Mouse (Mus musculus) forebrain, embryonic 15.5 days (tissue): ENCODE data around the gene Bicral. TPM values are rescaled to one million over a fixed set of nuclear protein-coding genes. Genes with fewer than 3 reads are reported as not detected.
A peak's percentile ranks its signal among the peaks of the same experiment; 100 is the strongest.

Experiments
- ATAC-seq: fragments of 200-750 bp; cut with Nextera tagmentation; replicated peaks from 2 replicates; pipeline ENCODE4 v1.8.0; 2017; ENCODE audit warnings: mild to moderate bottlenecking, moderate TSS enrichment, moderate library complexity
- H3K27ac ChIP-seq: fragments of 300-500 bp; sonication (generic); replicated peaks from 2 replicates; pipeline ENCODE4 v1.5.1; 2015; ENCODE audit warnings: mild to moderate bottlenecking, inconsistent platforms
- H3K27me3 ChIP-seq: fragments of 300-500 bp; sonication (generic); 2 replicates; pipeline ENCODE4 v1.6.1; 2015; ENCODE audit warnings: inconsistent platforms
- H3K36me3 ChIP-seq: fragments of 300-500 bp; sonication (generic); 2 replicates; pipeline ENCODE4 v1.6.1; 2015; ENCODE audit warnings: mild to moderate bottlenecking, inconsistent platforms
- H3K4me1 ChIP-seq: fragments of 300-500 bp; sonication (generic); 2 replicates; pipeline ENCODE4 v1.6.1; 2015; ENCODE audit warnings: inconsistent platforms
- H3K4me2 ChIP-seq: fragments of 300-500 bp; sonication (generic); replicated peaks from 2 replicates; pipeline ENCODE4 v1.6.1; 2015; ENCODE audit warnings: mild to moderate bottlenecking, inconsistent platforms
- H3K4me3 ChIP-seq: fragments of 300-500 bp; sonication (generic); 2 replicates; pipeline ENCODE4 v1.5.1; 2015; ENCODE audit warnings: mild to moderate bottlenecking, inconsistent platforms
- H3K9ac ChIP-seq: fragments of 300-500 bp; sonication (generic); replicated peaks from 2 replicates; pipeline ENCODE4 v1.6.1; 2015; ENCODE audit warnings: mild to moderate bottlenecking, inconsistent platforms
- H3K9me3 ChIP-seq: fragments of 300-500 bp; sonication (generic); 2 replicates; pipeline ENCODE4 v1.6.1; 2016; ENCODE audit warnings: inconsistent platforms
- WGBS: fragments of 180-500 bp; shearing (Covaris S2); methylation state at CpG from one replicate; pipeline ENCODE4 v1.1.7; 2015; ENCODE audit warnings: mixed read lengths; 5-methylcytosine and 5-hydroxymethylcytosine counted together
- polyA plus RNA-seq: library from polyadenylated mRNA; unstranded; fragments of >200 nt; fragmentation: Nextera tagmentation; extraction: Ambion mirVana; gene quantifications from 2 replicates; pipeline ENCODE4 v1.2.1, GENCODE M21; 2015

Bicral gene
- polyA plus RNA-seq, 1 experiment from 2014 or later, result 9.2 TPM

DNA sequence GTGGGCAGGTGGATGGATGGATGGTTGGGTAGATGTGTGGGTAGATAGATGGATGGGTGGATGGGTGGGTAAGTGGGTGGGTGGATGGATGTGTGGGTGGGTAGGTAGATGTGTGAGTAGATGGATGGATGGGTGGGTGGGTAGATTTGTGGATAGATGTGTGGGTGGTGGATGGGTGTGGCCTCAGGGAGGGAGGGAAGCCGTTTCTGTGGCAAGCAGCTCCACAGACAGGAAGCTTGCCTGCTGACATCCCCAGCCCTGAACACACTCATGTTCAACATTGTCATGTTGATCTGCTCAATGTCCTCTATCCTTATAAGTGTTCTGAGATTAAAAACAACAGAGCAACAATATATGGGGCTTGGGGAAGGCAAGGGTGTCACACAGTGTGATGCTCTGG, 12.6 kb upstream of the Bicral start:
- ATAC-seq, result no peak
- H3K27ac ChIP-seq, result no peak overlapping the region
- no peaks in the 10 kb centered on the region for H3K36me3 ChIP-seq
- no peaks in the 10 kb centered on the region for H3K4me1 ChIP-seq
- H3K4me3 ChIP-seq, result no peak overlapping the region
- 79% methylated on average over 1 of the region's 1 CpGs for WGBS
- no peak overlapping the region for H3K9ac ChIP-seq
- no peak overlapping the region for H3K4me2 ChIP-seq
- H3K9me3 ChIP-seq, result no peaks in the 10 kb centered on the region
- H3K27me3 ChIP-seq, result no peaks in the 10 kb centered on the region

- Histone ChIP-seq H3K27ac (no peak overlapping the region), H3K4me2 (no peak overlapping the region), H3K27me3 (no peaks in the 10 kb centered on the region), H3K9me3 (no peaks in the 10 kb centered on the region), H3K4me3 (no peak overlapping the region), H3K36me3 (no peaks in the 10 kb centered on the region), H3K4me1 (no peaks in the 10 kb centered on the region), H3K9ac (no peak overlapping the region)
- WGBS, result 94% methylated on average over 5 of the region's 5 CpGs
- no peak for ATAC-seq
Observed at GRCm38 (mm10) chr17:46870204-46870798, 12.0 kb upstream of the Bicral start.

DNA sequence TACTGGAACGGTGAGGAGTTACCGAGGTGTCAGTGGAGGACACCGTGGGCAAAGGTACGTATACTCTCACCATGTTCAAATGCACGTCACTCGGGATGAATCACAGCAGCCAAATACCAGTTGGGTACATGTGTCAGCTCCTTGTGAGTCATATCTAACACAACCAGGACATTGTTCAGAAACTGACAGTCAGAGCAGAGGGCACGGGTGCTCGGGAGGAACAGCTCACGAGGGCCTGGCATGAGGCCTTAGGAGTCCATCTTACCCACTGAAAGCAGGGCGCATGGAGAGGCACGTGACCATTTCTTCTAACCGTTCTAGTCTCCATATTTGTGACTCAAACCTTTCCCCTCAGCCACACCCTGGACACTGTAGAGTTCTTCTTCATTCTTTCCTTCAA, 8.6 kb upstream of the Bicral start:
- 93% methylated on average over 12 of the region's 12 CpGs for WGBS
- no peak overlapping the region for H3K4me3 ChIP-seq
- no peaks in the 10 kb centered on the region for H3K9me3 ChIP-seq
- H3K27ac ChIP-seq, result no peak overlapping the region
- no peak overlapping the region for H3K9ac ChIP-seq
- H3K27me3 ChIP-seq, result no peaks in the 10 kb centered on the region
- H3K4me2 ChIP-seq, result no peak overlapping the region
- ATAC-seq, result no peak
- no peaks in the 10 kb centered on the region for H3K36me3 ChIP-seq
- no peaks in the 10 kb centered on the region for H3K4me1 ChIP-seq

GRCm38 (mm10) chr17:46864566-46865195, 6.4 kb upstream of the Bicral start:
- Histone ChIP-seq H3K9me3 (no peaks in the 10 kb centered on the region), H3K27me3 (no peaks in the 10 kb centered on the region), H3K36me3 (no peaks in the 10 kb centered on the region), H3K4me3 (no peak overlapping the region), H3K4me1 (peaks cover 11% of the 10 kb centered on the region), H3K27ac (no peak overlapping the region), H3K4me2 (no peak overlapping the region), H3K9ac (no peak overlapping the region)
- 76% methylated on average over 7 of the region's 7 CpGs for WGBS
- ATAC-seq, result no peak

GRCm38 (mm10) chr17:46860120-46860519, 1.8 kb upstream of the Bicral start:
- no peak overlapping the region for H3K4me2 ChIP-seq
- peak overlapping the region; percentile 100 for H3K27ac ChIP-seq
- no peaks in the 10 kb centered on the region for H3K36me3 ChIP-seq
- H3K27me3 ChIP-seq, result no peaks in the 10 kb centered on the region
- H3K4me1 ChIP-seq, result peaks cover 29% of the 10 kb centered on the region
- no peak overlapping the region for H3K9ac ChIP-seq
- ATAC-seq, result peak; percentile 27; the same call in 1 of the 2 replicates
- H3K4me3 ChIP-seq, result no peak overlapping the region
- no peaks in the 10 kb centered on the region for H3K9me3 ChIP-seq
- WGBS, result 27% methylated on average over 4 of the region's 4 CpGs

DNA sequence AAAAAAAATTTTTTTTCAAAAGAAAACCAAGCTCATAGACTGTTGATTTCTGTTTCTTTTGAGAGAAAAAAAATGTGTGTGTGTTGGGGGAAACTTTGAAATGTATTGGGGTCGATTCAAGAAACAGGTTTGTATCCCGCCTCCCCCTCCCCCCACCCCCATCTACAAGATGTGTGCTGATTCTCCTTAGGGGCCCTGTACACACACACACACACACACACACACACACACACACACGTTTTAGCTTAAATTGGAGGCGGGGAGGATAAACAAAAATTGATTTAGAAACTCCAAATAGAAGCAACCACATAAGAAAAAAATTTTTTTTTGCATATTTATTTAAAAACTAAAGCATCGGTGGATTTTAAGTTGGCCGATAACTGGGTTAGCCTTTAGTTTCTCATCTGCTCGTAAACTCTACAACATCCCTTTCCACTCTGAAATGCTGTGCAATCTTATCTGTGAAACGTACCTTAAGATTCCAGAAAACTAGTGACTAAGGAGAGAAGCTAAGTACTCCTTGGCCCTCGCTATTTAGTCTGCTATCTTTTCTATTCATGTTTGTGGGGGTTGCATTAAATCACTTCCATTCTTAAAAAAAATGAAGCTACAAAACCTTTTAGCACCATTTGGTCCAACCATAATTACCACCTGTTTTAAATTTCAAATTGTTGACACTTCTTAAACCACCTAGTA, 615 bp upstream of the Bicral start:
- WGBS, result 16% methylated on average over 9 of the region's 9 CpGs
- Histone ChIP-seq H3K4me1 (peaks cover 41% of the 10 kb centered on the region), H3K27me3 (no peaks in the 10 kb centered on the region)

GRCm38 (mm10) chr17:46857361-46857902, 850 bp downstream of the Bicral start:
- Histone ChIP-seq H3K4me3 (peak overlapping the region; percentile 95), H3K9me3 (no peaks in the 10 kb centered on the region), H3K9ac (peak overlapping the region; percentile 100), H3K27me3 (no peaks in the 10 kb centered on the region), H3K4me2 (peak overlapping the region; percentile 59), H3K27ac (peak overlapping the region; percentile 100), H3K4me1 (peaks cover 53% of the 10 kb centered on the region), H3K36me3 (peaks cover 3% of the 10 kb centered on the region; the same call in 1 of the 2 replicates)
- WGBS, result 0% methylated on average over 23 of the region's 52 CpGs
- ATAC-seq, result peak; percentile 78

More for the DNA sequence above, 615 bp upstream of the Bicral start:
- Histone ChIP-seq H3K4me3 (peak overlapping the region; percentile 95), H3K4me2 (peak overlapping the region; percentile 59), H3K27ac (peak overlapping the region; percentile 100), H3K9me3 (no peaks in the 10 kb centered on the region), H3K9ac (peak overlapping the region; percentile 100), H3K36me3 (peaks cover 3% of the 10 kb centered on the region; the same call in 1 of the 2 replicates)
- ATAC-seq, result no peak

DNA sequence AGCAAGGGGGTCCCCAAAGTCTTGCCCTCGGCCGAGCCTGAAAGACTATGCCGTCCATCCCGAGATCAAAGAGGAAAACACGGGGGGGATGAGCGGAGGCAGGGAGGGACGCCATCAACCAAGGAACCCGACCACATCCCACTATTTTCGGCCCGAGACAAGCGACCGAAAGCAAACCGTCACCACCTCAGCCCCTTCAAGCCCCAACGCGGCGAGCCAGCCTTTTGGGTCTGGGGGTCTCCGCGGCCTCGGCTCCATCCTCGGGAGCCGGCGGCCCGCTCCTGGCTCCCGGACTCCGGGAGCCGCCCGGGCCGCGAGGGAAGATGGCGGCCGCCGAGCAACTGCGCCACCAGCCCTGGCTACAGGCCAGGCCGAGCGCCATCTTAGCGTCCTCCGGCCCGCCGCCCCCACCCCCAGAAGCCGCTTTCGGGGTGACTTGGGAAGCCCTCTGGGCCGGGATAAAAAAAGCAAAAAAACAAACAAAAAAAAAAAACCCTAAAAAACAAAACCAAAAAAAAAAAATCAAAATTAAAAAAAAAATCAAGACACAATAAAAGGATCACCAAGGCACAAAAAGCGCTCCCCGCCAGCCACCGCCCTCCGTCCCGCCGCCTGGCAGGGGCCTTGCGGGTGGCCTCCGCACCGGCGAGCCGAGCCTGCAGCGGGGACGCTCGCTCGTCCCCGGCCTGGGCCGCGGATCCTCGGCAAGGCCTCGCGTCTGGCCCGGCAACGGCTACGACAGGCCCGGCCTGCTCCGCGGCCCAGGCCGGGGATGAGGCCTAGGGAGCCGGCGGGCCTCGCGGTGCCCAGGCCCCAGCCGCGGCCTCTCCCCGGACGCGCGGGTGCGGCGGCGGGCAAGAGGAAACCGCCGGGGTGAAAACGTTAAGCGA, 1.6 kb downstream of the Bicral start:
- peak; percentile 45 for ATAC-seq
- Histone ChIP-seq H3K4me2 (peak overlapping the region; percentile 59), H3K27me3 (no peaks in the 10 kb centered on the region), H3K9ac (peak overlapping the region; percentile 100), H3K36me3 (peaks cover 3% of the 10 kb centered on the region; the same call in 1 of the 2 replicates), H3K4me3 (peak overlapping the region; percentile 95), H3K27ac (peak overlapping the region; percentile 100), H3K4me1 (peaks cover 53% of the 10 kb centered on the region), H3K9me3 (no peaks in the 10 kb centered on the region)
- WGBS, result 0% methylated on average over 84 of the region's 87 CpGs

DNA sequence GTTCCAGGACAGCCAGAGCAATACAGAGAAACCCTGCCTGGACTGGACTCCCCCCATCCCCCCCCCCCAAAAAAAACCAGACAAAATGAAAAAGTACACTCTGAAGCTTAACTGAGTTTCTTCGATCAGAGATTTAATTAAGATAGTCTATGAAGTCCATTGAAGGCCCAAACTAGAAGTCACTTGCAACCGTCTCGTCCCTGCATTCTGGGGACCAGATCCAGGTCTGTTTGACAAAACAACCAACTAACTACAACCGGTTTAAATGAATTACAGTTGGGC, 2.2 kb downstream of the Bicral start:
- H3K4me2 ChIP-seq, result peak overlapping the region; percentile 59
- peak overlapping the region; percentile 95 for H3K4me3 ChIP-seq
- H3K9me3 ChIP-seq, result no peaks in the 10 kb centered on the region
- peak overlapping the region; percentile 100 for H3K27ac ChIP-seq
- ATAC-seq, result no peak
- no peaks in the 10 kb centered on the region for H3K27me3 ChIP-seq
- peaks cover 53% of the 10 kb centered on the region for H3K4me1 ChIP-seq
- 16% methylated on average over 4 of the region's 4 CpGs for WGBS
- peaks cover 3% of the 10 kb centered on the region; the same call in 1 of the 2 replicates for H3K36me3 ChIP-seq
- peak overlapping the region; percentile 100 for H3K9ac ChIP-seq

- H3K4me1 ChIP-seq, result peaks cover 49% of the 10 kb centered on the region
- H3K9me3 ChIP-seq, result no peaks in the 10 kb centered on the region
- no peaks in the 10 kb centered on the region for H3K27me3 ChIP-seq
- H3K36me3 ChIP-seq, result peaks cover 3% of the 10 kb centered on the region; the same call in 1 of the 2 replicates
- ATAC-seq, result no peak
- H3K27ac ChIP-seq, result peak overlapping the region; percentile 100
- H3K4me3 ChIP-seq, result peak overlapping the region; percentile 95
- H3K4me2 ChIP-seq, result peak overlapping the region; percentile 59
- H3K9ac ChIP-seq, result peak overlapping the region; percentile 100
- 58% methylated on average over 15 of the region's 15 CpGs for WGBS
Observed at GRCm38 (mm10) chr17:46855328-46856106, 2.8 kb downstream of the Bicral start.

- no peak overlapping the region for H3K9ac ChIP-seq
- H3K36me3 ChIP-seq, result peaks cover 3% of the 10 kb centered on the region; the same call in 1 of the 2 replicates
- ATAC-seq, result no peak
- no peak overlapping the region for H3K4me3 ChIP-seq
- peaks cover 42% of the 10 kb centered on the region for H3K4me1 ChIP-seq
- H3K27ac ChIP-seq, result peak overlapping the region; percentile 47
- peak overlapping the region; percentile 59 for H3K4me2 ChIP-seq
- H3K9me3 ChIP-seq, result no peaks in the 10 kb centered on the region
- WGBS, result 85% methylated on average over 8 of the region's 8 CpGs
- no peaks in the 10 kb centered on the region for H3K27me3 ChIP-seq
Observed at GRCm38 (mm10) chr17:46854640-46855110, 3.6 kb downstream of the Bicral start.
